Mouse (Mus musculus): ENCODE measurements around the gene Fndc3b. TPM values are rescaled to one million over a fixed set of nuclear protein-coding genes. Genes with fewer than 3 reads are reported as not detected.

Gene Fndc3b
- polyA plus RNA-seq, 1 experiment from 2014 or later = 11.3 TPM

DNA sequence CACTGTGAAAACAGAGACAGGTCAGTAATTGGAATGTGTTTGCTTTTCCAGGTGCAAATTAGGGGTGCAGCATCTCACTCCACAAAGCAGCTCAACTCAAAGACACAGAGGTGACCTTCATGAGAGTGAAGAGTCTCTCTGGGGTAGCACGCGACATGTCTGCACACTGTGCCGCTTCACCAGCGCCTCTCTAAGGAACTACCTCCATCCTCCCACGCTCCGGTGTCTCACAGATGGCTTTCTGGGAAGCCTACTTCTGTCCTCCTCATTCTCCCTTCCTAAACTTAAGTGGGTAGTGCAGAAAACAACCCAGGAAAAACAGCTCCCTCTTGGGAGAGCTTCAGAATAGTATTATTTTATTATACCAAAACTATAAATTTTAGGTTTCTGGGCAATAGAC is 12.4 kb downstream of the Fndc3b start:
- WGBS = 92% methylated on average over 6 of the region's 6 CpGs
- no peaks in the 10 kb centered on the region for H3K4me1 ChIP-seq (replicated peaks; ENCODE audit: control insufficient read depth, insufficient read depth, low read length)
- H3K4me3 ChIP-seq (replicated peaks; ENCODE audit: low read length) = no peak overlapping the region
- no peak overlapping the region for H3K27ac ChIP-seq
- no peaks in the 10 kb centered on the region for H3K36me3 ChIP-seq (replicated peaks; ENCODE audit: control insufficient read depth, insufficient read depth)
- no peaks in the 10 kb centered on the region for H3K27me3 ChIP-seq (ENCODE audit: control insufficient read depth, insufficient read depth, low read length)
- ATAC-seq (ENCODE audit: low FRiP score) (no peak), DNase-seq (ENCODE audit: low spot score) (no peak)
- no peak overlapping the region for H3K9ac ChIP-seq
- H3K4me2 ChIP-seq (replicated peaks) = no peak overlapping the region
- H3K9me3 ChIP-seq (ENCODE audit: control insufficient read depth, low read length) = no peaks in the 10 kb centered on the region

DNA sequence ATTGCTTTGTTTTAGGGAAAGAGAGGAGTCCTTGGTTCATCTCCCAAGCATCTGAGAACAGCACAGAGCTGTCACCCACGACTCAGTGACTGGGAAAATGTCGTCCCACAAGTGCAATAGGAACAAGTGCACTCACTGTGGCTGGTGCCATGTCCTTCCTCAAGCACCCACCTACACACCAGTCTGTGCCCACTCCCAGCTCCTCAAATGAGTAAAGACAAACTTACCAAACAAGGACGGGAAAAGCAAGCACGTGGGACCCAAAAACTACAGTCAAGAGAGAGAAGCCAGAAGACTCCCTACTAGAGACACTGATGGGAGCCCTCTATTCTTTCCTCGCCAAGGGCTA is 14.7 kb downstream of the Fndc3b start:
- no peaks in the 10 kb centered on the region for H3K4me1 ChIP-seq (replicated peaks; ENCODE audit: control insufficient read depth, insufficient read depth, low read length)
- DNase-seq (ENCODE audit: low spot score) = no peak

GRCm38 (mm10) chr3:27695612-27696448 is 15.3 kb downstream of the Fndc3b start:
- ATAC-seq (ENCODE audit: low FRiP score) (no peak), DNase-seq (ENCODE audit: low spot score) (no peak)
- Histone ChIP-seq H3K9me3 (ENCODE audit: control insufficient read depth, low read length) (no peaks in the 10 kb centered on the region), H3K4me2 (replicated peaks) (no peak overlapping the region), H3K27me3 (ENCODE audit: control insufficient read depth, insufficient read depth, low read length) (no peaks in the 10 kb centered on the region), H3K4me3 (replicated peaks; ENCODE audit: low read length) (no peak overlapping the region), H3K27ac (no peak overlapping the region), H3K9ac (no peak overlapping the region), H3K36me3 (replicated peaks; ENCODE audit: control insufficient read depth, insufficient read depth) (no peaks in the 10 kb centered on the region), H3K4me1 (replicated peaks; ENCODE audit: control insufficient read depth, insufficient read depth, low read length) (no peaks in the 10 kb centered on the region)
- 78% methylated on average over 16 of the region's 16 CpGs for WGBS

More for the DNA sequence above, 14.7 kb downstream of the Fndc3b start:
- H3K27me3 ChIP-seq (ENCODE audit: control insufficient read depth, insufficient read depth, low read length) = no peaks in the 10 kb centered on the region
- H3K27ac ChIP-seq = no peak overlapping the region
- H3K4me2 ChIP-seq (replicated peaks) = no peak overlapping the region
- H3K36me3 ChIP-seq (replicated peaks; ENCODE audit: control insufficient read depth, insufficient read depth) = no peaks in the 10 kb centered on the region
- WGBS = 77% methylated on average over 5 of the region's 5 CpGs
- no peak overlapping the region for H3K4me3 ChIP-seq (replicated peaks; ENCODE audit: low read length)
- no peak for ATAC-seq (ENCODE audit: low FRiP score)
- H3K9me3 ChIP-seq (ENCODE audit: control insufficient read depth, low read length) = no peaks in the 10 kb centered on the region
- H3K9ac ChIP-seq = no peak overlapping the region

DNA sequence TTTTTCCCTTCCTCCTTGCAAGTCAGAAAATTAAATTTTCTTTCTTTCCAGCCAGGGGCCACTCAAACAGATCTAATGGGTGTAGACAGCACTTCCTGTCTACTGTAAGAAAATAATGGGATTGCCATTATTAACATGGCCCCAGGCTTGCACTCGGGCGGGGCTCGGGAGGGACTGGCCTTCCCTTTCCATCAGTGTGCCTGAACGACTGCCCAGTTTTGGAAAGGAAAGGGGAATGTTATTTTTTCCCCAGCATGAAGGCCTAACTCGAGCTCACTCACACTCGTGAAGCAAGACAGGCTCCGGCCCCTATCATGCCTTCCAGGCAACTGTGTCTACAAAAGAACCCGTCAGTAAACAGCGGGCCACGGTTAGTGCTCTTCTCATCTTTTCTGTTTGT is 16.5 kb downstream of the Fndc3b start:
- no peaks in the 10 kb centered on the region for H3K36me3 ChIP-seq (replicated peaks; ENCODE audit: control insufficient read depth, insufficient read depth)
- 77% methylated on average over 10 of the region's 10 CpGs for WGBS

DNA sequence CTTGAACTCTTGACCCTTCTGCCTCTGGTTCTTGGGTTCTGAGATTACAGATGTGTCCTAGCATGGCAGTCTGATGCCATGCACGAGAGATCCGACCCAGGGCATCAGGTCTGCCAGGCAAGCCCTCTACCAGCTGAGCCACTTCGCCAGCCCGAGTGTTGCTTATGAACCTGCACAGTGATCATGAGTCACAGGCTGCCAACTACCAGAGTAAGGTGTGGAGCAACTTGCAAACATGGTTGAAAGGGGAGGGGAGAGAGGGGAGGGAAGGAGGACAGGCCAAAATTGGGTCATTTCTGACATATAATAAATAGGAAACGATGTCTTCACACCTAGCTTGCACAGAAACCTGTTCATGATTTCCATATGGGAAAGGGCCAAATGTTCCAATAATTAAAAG is 17.0 kb downstream of the Fndc3b start:
- no peak for ATAC-seq (ENCODE audit: low FRiP score)
- H3K9me3 ChIP-seq (ENCODE audit: control insufficient read depth, low read length) = no peaks in the 10 kb centered on the region
- no peak overlapping the region for H3K4me3 ChIP-seq (replicated peaks; ENCODE audit: low read length)
- 92% methylated on average over 5 of the region's 5 CpGs for WGBS
- no peak overlapping the region for H3K9ac ChIP-seq
- no peak overlapping the region for H3K27ac ChIP-seq
- peaks cover 7% of the 10 kb centered on the region; the same call in 1 of the 2 replicates for H3K4me1 ChIP-seq (replicated peaks; ENCODE audit: control insufficient read depth, insufficient read depth, low read length)
- no peak for DNase-seq (ENCODE audit: low spot score)
- H3K36me3 ChIP-seq (replicated peaks; ENCODE audit: control insufficient read depth, insufficient read depth) = no peaks in the 10 kb centered on the region
- H3K4me2 ChIP-seq (replicated peaks) = no peak overlapping the region
- H3K27me3 ChIP-seq (ENCODE audit: control insufficient read depth, insufficient read depth, low read length) = no peaks in the 10 kb centered on the region

More for the DNA sequence above, 16.5 kb downstream of the Fndc3b start:
- Histone ChIP-seq H3K27ac (no peak overlapping the region), H3K9me3 (ENCODE audit: control insufficient read depth, low read length) (no peaks in the 10 kb centered on the region), H3K4me1 (replicated peaks; ENCODE audit: control insufficient read depth, insufficient read depth, low read length) (peaks cover 7% of the 10 kb centered on the region; the same call in 1 of the 2 replicates), H3K4me2 (replicated peaks) (no peak overlapping the region), H3K27me3 (ENCODE audit: control insufficient read depth, insufficient read depth, low read length) (no peaks in the 10 kb centered on the region), H3K9ac (no peak overlapping the region), H3K4me3 (replicated peaks; ENCODE audit: low read length) (no peak overlapping the region)
- ATAC-seq (ENCODE audit: low FRiP score) (no peak), DNase-seq (ENCODE audit: low spot score) (no peak)

GRCm38 (mm10) chr3:27691486-27692160 is 19.5 kb downstream of the Fndc3b start:
- ATAC-seq (ENCODE audit: low FRiP score) = no peak
- no peak overlapping the region for H3K27ac ChIP-seq
- peaks cover 7% of the 10 kb centered on the region; the same call in 1 of the 2 replicates for H3K4me1 ChIP-seq (replicated peaks; ENCODE audit: control insufficient read depth, insufficient read depth, low read length)
- 89% methylated on average over 9 of the region's 9 CpGs for WGBS
- no peaks in the 10 kb centered on the region for H3K9me3 ChIP-seq (ENCODE audit: control insufficient read depth, low read length)
- DNase-seq (ENCODE audit: low spot score) = no peak
- H3K4me3 ChIP-seq (replicated peaks; ENCODE audit: low read length) = no peak overlapping the region
- H3K36me3 ChIP-seq (replicated peaks; ENCODE audit: control insufficient read depth, insufficient read depth) = no peaks in the 10 kb centered on the region
- no peak overlapping the region for H3K9ac ChIP-seq
- H3K4me2 ChIP-seq (replicated peaks) = no peak overlapping the region
- no peaks in the 10 kb centered on the region for H3K27me3 ChIP-seq (ENCODE audit: control insufficient read depth, insufficient read depth, low read length)

DNA sequence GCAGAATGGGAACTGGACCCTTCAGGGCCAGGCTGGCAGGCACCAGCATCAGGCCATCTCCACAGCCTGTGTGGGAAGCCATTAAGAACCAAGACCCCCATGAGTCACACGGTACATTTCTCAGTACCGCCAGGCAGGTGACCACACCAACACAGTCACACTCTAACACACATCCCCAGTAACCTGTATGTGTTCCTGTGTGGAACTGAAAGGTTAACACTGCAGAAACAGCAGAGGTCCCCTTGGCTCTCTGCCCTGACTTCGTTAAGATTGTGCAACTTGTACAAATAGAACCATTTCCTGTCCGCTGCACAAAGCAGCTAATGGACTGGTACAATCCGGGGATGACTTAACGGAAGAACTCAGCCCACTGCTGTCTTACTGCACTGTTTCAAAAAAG is 21.1 kb downstream of the Fndc3b start:
- peaks cover 7% of the 10 kb centered on the region; the same call in 1 of the 2 replicates for H3K4me1 ChIP-seq (replicated peaks; ENCODE audit: control insufficient read depth, insufficient read depth, low read length)
- H3K9me3 ChIP-seq (ENCODE audit: control insufficient read depth, low read length) = no peaks in the 10 kb centered on the region
- H3K9ac ChIP-seq = no peak overlapping the region
- no peak overlapping the region for H3K4me3 ChIP-seq (replicated peaks; ENCODE audit: low read length)
- no peak overlapping the region for H3K4me2 ChIP-seq (replicated peaks)
- no peaks in the 10 kb centered on the region for H3K36me3 ChIP-seq (replicated peaks; ENCODE audit: control insufficient read depth, insufficient read depth)
- ATAC-seq (ENCODE audit: low FRiP score) = no peak
- H3K27me3 ChIP-seq (ENCODE audit: control insufficient read depth, insufficient read depth, low read length) = no peaks in the 10 kb centered on the region
- DNase-seq (ENCODE audit: low spot score) = peak; percentile 50
- WGBS = 69% methylated on average over 6 of the region's 6 CpGs
- H3K27ac ChIP-seq = no peak overlapping the region

DNA sequence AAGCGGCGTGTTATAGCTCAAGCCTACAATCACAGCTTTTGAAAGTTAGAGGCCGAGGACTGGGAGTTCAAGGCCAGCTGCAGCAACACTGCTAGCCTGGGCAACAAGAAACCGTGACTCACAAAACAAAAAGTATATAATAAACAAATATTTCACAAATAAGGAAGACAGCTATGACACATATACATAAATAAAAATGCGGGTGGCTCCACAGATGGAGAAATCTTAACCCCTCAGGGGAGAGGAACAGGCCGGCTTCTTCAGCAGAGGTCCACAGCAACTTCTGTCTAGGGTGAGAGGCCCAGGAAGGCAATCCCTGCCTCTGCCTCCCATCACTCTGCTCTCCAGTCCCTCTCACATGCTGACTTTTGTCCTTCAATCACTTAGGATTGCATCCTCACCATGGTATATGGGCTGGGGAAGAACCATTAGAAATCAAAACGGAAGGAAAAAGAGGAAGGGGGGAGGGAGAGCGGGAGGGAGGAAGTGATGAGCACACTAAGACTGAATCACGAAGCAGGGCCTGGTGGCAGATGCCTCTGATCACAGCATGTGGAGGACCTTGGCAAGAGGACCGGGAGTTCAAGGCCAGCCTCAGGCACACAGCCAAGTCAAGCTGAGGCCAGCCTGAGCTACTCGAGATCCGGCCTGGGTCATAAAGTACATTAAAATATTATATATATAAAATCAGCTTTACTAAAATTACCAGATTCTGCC is 21.8 kb downstream of the Fndc3b start:
- Histone ChIP-seq H3K4me3 (replicated peaks; ENCODE audit: low read length) (no peak overlapping the region), H3K9me3 (ENCODE audit: control insufficient read depth, low read length) (no peaks in the 10 kb centered on the region), H3K27me3 (ENCODE audit: control insufficient read depth, insufficient read depth, low read length) (no peaks in the 10 kb centered on the region), H3K4me2 (replicated peaks) (no peak overlapping the region), H3K4me1 (replicated peaks; ENCODE audit: control insufficient read depth, insufficient read depth, low read length) (peaks cover 7% of the 10 kb centered on the region; the same call in 1 of the 2 replicates), H3K9ac (no peak overlapping the region), H3K27ac (no peak overlapping the region), H3K36me3 (replicated peaks; ENCODE audit: control insufficient read depth, insufficient read depth) (no peaks in the 10 kb centered on the region)
- WGBS = 81% methylated on average over 12 of the region's 12 CpGs
- DNase-seq (ENCODE audit: low spot score) (no peak), ATAC-seq (ENCODE audit: low FRiP score) (no peak)
